Mouse (Mus musculus): Measurements from ENCODE around the gene Crbn. TPM values are rescaled to one million over a fixed set of nuclear protein-coding genes. Genes with fewer than 3 reads are reported as not detected.

Crbn gene
- total and polyA plus RNA-seq, 2 experiments from 2014 or later = 48.0 to 51.2 TPM

- H3K9ac ChIP-seq (replicated peaks; ENCODE audit: low read length, poor library complexity, severe bottlenecking) = no peak overlapping the region
These were observed 54.0 kb downstream of the Crbn start for GRCm38 (mm10) chr6:106745673-106746394.

GRCm38 (mm10) chr6:106743556-106744233, 56.2 kb downstream of the Crbn start:
- Histone ChIP-seq H3K4me1 (ENCODE audit: insufficient read depth, low read length) (no peaks in the 10 kb centered on the region), H3K9ac (replicated peaks; ENCODE audit: low read length, poor library complexity, severe bottlenecking) (no peak overlapping the region), H3K4me3 (ENCODE audit: low read depth, low read length) (no peak overlapping the region), H3K36me3 (ENCODE audit: insufficient read depth, low read length) (no peaks in the 10 kb centered on the region), H3K4me2 (ENCODE audit: low read depth, low read length, poor library complexity, severe bottlenecking) (no peak overlapping the region), H3K9me3 (ENCODE audit: low read length) (no peaks in the 10 kb centered on the region), H3K27me3 (ENCODE audit: insufficient read depth, low read length) (no peaks in the 10 kb centered on the region), H3K27ac (ENCODE audit: low read depth, low read length) (no peak overlapping the region)
- DNase-seq (ENCODE audit: low spot score) (peak; percentile 8), ATAC-seq (ENCODE audit: low FRiP score) (no peak)
- WGBS = 79% methylated on average over 7 of the region's 7 CpGs
- no peak for TF ChIP-seq CTCF (IDR thresholded peaks at IDR 0.05)

More at GRCm38 (mm10) chr6:106745673-106746394, 54.0 kb downstream of the Crbn start:
- DNase-seq (ENCODE audit: low spot score) (no peak), ATAC-seq (ENCODE audit: low FRiP score) (no peak)
- Histone ChIP-seq H3K27ac (ENCODE audit: low read depth, low read length) (no peak overlapping the region), H3K9me3 (ENCODE audit: low read length) (no peaks in the 10 kb centered on the region), H3K4me3 (ENCODE audit: low read depth, low read length) (no peak overlapping the region), H3K4me1 (ENCODE audit: insufficient read depth, low read length) (no peaks in the 10 kb centered on the region), H3K4me2 (ENCODE audit: low read depth, low read length, poor library complexity, severe bottlenecking) (no peak overlapping the region), H3K36me3 (ENCODE audit: insufficient read depth, low read length) (no peaks in the 10 kb centered on the region), H3K27me3 (ENCODE audit: insufficient read depth, low read length) (no peaks in the 10 kb centered on the region)
- no peak for TF ChIP-seq CTCF (IDR thresholded peaks at IDR 0.05)
- 83% methylated on average over 7 of the region's 7 CpGs for WGBS

- 92% methylated on average over 1 of the region's 1 CpGs for WGBS
These were observed 59.5 kb downstream of the Crbn start for GRCm38 (mm10) chr6:106740244-106740825.

GRCm38 (mm10) chr6:106738229-106738628, 61.6 kb downstream of the Crbn start:
- H3K9ac ChIP-seq (replicated peaks; ENCODE audit: low read length, poor library complexity, severe bottlenecking) = no peak overlapping the region
- TF ChIP-seq CTCF (IDR thresholded peaks at IDR 0.05) = no peak
- ATAC-seq (ENCODE audit: low FRiP score) = no peak
- no peaks in the 10 kb centered on the region for H3K36me3 ChIP-seq (ENCODE audit: insufficient read depth, low read length)
- no peak for DNase-seq (ENCODE audit: low spot score)
- no peaks in the 10 kb centered on the region for H3K4me1 ChIP-seq (ENCODE audit: insufficient read depth, low read length)
- H3K4me3 ChIP-seq (ENCODE audit: low read depth, low read length) = no peak overlapping the region
- H3K9me3 ChIP-seq (ENCODE audit: low read length) = no peaks in the 10 kb centered on the region
- no peak overlapping the region for H3K27ac ChIP-seq (ENCODE audit: low read depth, low read length)
- no peaks in the 10 kb centered on the region for H3K27me3 ChIP-seq (ENCODE audit: insufficient read depth, low read length)
- no peak overlapping the region for H3K4me2 ChIP-seq (ENCODE audit: low read depth, low read length, poor library complexity, severe bottlenecking)
- 82% methylated on average over 3 of the region's 3 CpGs for WGBS

More at GRCm38 (mm10) chr6:106740244-106740825, 59.5 kb downstream of the Crbn start:
- ATAC-seq (ENCODE audit: low FRiP score) (no peak), DNase-seq (ENCODE audit: low spot score) (no peak)
- Histone ChIP-seq H3K9ac (replicated peaks; ENCODE audit: low read length, poor library complexity, severe bottlenecking) (no peak overlapping the region), H3K27me3 (ENCODE audit: insufficient read depth, low read length) (no peaks in the 10 kb centered on the region), H3K4me2 (ENCODE audit: low read depth, low read length, poor library complexity, severe bottlenecking) (no peak overlapping the region), H3K36me3 (ENCODE audit: insufficient read depth, low read length) (no peaks in the 10 kb centered on the region), H3K9me3 (ENCODE audit: low read length) (no peaks in the 10 kb centered on the region), H3K4me1 (ENCODE audit: insufficient read depth, low read length) (no peaks in the 10 kb centered on the region), H3K4me3 (ENCODE audit: low read depth, low read length) (no peak overlapping the region), H3K27ac (ENCODE audit: low read depth, low read length) (no peak overlapping the region)
- TF ChIP-seq CTCF (IDR thresholded peaks at IDR 0.05) = no peak

- no peaks in the 10 kb centered on the region for H3K9me3 ChIP-seq (ENCODE audit: low read length)
- 87% methylated on average over 4 of the region's 4 CpGs for WGBS
These were observed 67.3 kb downstream of the Crbn start for GRCm38 (mm10) chr6:106732563-106732962.

More at GRCm38 (mm10) chr6:106732563-106732962, 67.3 kb downstream of the Crbn start:
- H3K27ac ChIP-seq (ENCODE audit: low read depth, low read length) = no peak overlapping the region
- H3K36me3 ChIP-seq (ENCODE audit: insufficient read depth, low read length) = no peaks in the 10 kb centered on the region
- H3K27me3 ChIP-seq (ENCODE audit: insufficient read depth, low read length) = no peaks in the 10 kb centered on the region
- no peak for TF ChIP-seq CTCF (IDR thresholded peaks at IDR 0.05)
- H3K4me2 ChIP-seq (ENCODE audit: low read depth, low read length, poor library complexity, severe bottlenecking) = no peak overlapping the region
- no peaks in the 10 kb centered on the region for H3K4me1 ChIP-seq (ENCODE audit: insufficient read depth, low read length)
- no peak overlapping the region for H3K4me3 ChIP-seq (ENCODE audit: low read depth, low read length)
- H3K9ac ChIP-seq (replicated peaks; ENCODE audit: low read length, poor library complexity, severe bottlenecking) = no peak overlapping the region
- ATAC-seq (ENCODE audit: low FRiP score) = no peak
- no peak for DNase-seq (ENCODE audit: low spot score)

Other genes starting within 250 kb of the Crbn start
- not detected in 2 replicates for gene Il5ra, start 51.0 kb downstream of the Crbn start, total RNA-seq (2014; rRNA removed)
- gene Il5ra, start 51.0 kb downstream of the Crbn start, polyA plus RNA-seq (2015; fragmentation: Nextera tagmentation; extraction: Ambion mirVana) = 0.04 and 0.06 TPM in 2 replicates
- 20.8 and 34.5 TPM in 2 replicates for gene Trnt1, start 31.0 kb downstream of the Crbn start, total RNA-seq (2014; rRNA removed)
- 51.5 and 54.8 TPM in 2 replicates for gene Trnt1, start 31.0 kb downstream of the Crbn start, polyA plus RNA-seq (2015; fragmentation: Nextera tagmentation; extraction: Ambion mirVana)